Mouse (Mus musculus): ENCODE data around the gene Galnt17.

- no peak for TF ChIP-seq EP300 (IDR thresholded peaks at IDR 0.05; ENCODE audit: insufficient read depth, low read depth, low read length)
- no peak for TF ChIP-seq CTCF (IDR thresholded peaks at IDR 0.05; ENCODE audit: low read depth, low read length)
Observed at GRCm38 (mm10) chr5:130952361-130952760, 355.9 kb downstream of the Galnt17 start.
